Mouse (Mus musculus) embryonic facial prominence, embryonic 13.5 days (tissue): ENCODE measurements at regions not wholly inside any gene's neighbourhood (a gene's known extent, or its start where the extent isn't known, plus 50 kb on each side); places are given as distances from the start of the nearest gene placed in this dataset.

Experiments used
- ATAC-seq: fragments of 200-750 bp; cut with Nextera tagmentation; 2 replicates; pipeline ENCODE4 v1.8.0; 2017; ENCODE audit warnings: low read depth; ENCODE audit not compliant: insufficient number of reproducible peaks, insufficient read depth, low FRiP score, low TSS enrichment
- H3K27ac ChIP-seq: fragments of 300-500 bp; sonication (generic); 2 replicates; pipeline ENCODE4 v1.5.1; 2015; ENCODE audit warnings: moderate library complexity, mild to moderate bottlenecking, inconsistent platforms
- H3K27me3 ChIP-seq: fragments of 300-500 bp; sonication (generic); 2 replicates; pipeline ENCODE4 v1.6.1; 2015; ENCODE audit warnings: mild to moderate bottlenecking, inconsistent platforms
- H3K36me3 ChIP-seq: fragments of 300-500 bp; sonication (generic); 2 replicates; pipeline ENCODE4 v1.6.1; 2015; ENCODE audit warnings: mild to moderate bottlenecking, inconsistent platforms
- H3K4me1 ChIP-seq: fragments of 300-500 bp; sonication (generic); 2 replicates; pipeline ENCODE4 v1.6.1; 2015; ENCODE audit warnings: inconsistent platforms
- H3K4me2 ChIP-seq: fragments of 300-500 bp; sonication (generic); 2 replicates; pipeline ENCODE4 v1.6.1; 2015; ENCODE audit warnings: moderate library complexity, mild to moderate bottlenecking, inconsistent platforms
- H3K4me3 ChIP-seq: fragments of 300-500 bp; sonication (generic); 2 replicates; pipeline ENCODE4 v1.5.1; 2015; ENCODE audit warnings: mild to moderate bottlenecking, inconsistent platforms
- H3K9ac ChIP-seq: fragments of 300-500 bp; sonication (generic); 2 replicates; pipeline ENCODE4 v1.6.1; 2015; ENCODE audit warnings: mild to moderate bottlenecking, inconsistent platforms
- H3K9me3 ChIP-seq: fragments of 300-500 bp; sonication (generic); 2 replicates; pipeline ENCODE4 v1.6.1; 2016; ENCODE audit warnings: inconsistent platforms
- WGBS: fragments of 180-500 bp; shearing (Covaris S2); methylation state at CpG from one replicate; pipeline ENCODE4 v1.1.7; 2015; ENCODE audit warnings: mixed read lengths; 5-methylcytosine and 5-hydroxymethylcytosine counted together

DNA sequence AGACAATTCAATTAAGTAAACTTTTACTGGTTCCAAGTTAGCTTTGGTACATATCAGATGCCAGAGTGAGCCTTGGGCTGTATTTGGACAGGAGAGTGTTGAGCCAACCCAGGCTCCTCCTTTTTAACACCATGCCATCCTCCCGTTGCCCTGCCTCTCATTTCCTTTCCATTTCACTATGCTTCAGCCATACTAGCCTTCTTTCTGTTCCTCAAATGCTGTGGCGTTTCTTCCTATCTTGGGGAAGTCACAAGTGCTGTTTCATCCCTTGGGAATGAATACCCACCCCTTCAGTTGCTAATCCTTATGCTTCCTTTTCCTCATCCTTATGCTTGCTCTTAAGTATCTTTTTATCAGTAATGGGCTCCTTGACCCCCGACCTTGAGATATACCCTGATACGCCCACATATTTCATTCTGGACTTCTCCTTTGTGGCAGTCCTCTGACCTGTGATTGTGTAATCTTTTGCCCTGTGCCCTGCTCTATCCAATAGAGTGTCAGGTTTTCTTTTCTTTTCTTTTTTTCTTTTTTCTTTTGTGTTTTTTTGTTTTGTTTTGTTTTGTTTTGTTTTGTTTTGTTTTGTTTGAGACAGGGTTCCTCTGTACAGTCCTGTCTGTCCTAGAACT lies 1443.9 kb downstream of the Gsdmc2 start:
- Histone ChIP-seq H3K4me1 (no peaks in the 10 kb centered on the region), H3K9ac (no peak overlapping the region), H3K27ac (no peak overlapping the region), H3K27me3 (no peaks in the 10 kb centered on the region), H3K9me3 (no peaks in the 10 kb centered on the region), H3K4me2 (no peak overlapping the region), H3K36me3 (no peaks in the 10 kb centered on the region), H3K4me3 (no peak overlapping the region)
- WGBS: 67% methylated on average over 4 of the region's 4 CpGs
- ATAC-seq: no peak

DNA sequence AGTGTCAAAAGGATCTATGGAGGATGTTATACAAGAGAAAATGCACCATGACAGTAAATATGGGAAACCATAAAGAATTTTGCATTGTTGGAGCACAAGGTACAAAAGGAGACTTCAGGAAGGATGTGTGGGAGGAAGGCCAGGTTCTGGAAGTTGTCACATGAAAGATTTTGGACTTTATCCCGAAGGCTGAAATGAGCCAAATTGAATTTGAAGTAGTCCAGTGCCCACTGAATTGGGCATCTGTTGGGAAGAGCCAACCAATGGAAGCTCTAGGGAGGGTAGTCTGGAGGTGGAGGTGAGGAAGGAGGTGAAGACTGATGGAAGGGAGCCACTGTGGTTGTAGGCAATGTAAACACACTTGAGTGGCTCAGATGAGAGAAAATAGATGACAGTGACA lies 1445.6 kb downstream of the Gsdmc2 start:
- H3K27me3 ChIP-seq: no peaks in the 10 kb centered on the region
- no peak overlapping the region for H3K4me2 ChIP-seq
- 69% methylated on average over 1 of the region's 1 CpGs for WGBS
- H3K9me3 ChIP-seq: no peaks in the 10 kb centered on the region
- no peaks in the 10 kb centered on the region for H3K36me3 ChIP-seq
- no peaks in the 10 kb centered on the region for H3K4me1 ChIP-seq
- ATAC-seq: no peak
- no peak overlapping the region for H3K27ac ChIP-seq
- H3K4me3 ChIP-seq: no peak overlapping the region
- no peak overlapping the region for H3K9ac ChIP-seq

DNA sequence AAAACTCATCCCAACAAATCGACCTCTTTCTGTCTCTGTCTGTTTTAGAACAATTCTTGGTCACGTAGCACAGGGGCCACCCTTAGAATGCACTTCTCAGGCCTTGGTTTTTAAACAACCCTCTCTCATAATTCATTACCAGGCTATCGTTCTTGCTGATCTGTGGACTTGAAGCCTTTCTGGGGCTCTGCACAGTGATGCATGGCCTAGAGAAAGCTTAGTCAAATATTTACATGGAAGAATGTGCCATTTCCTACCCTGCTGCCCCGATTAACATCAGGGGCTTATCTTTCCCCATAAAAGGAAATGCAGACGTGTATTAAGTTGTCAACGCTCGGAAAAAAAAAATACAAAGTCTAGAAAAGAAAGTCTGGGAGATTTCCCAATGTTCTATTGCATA lies 1448.0 kb downstream of the Gsdmc2 start:
- Histone ChIP-seq H3K4me2 (no peak overlapping the region), H3K9me3 (no peaks in the 10 kb centered on the region), H3K9ac (no peak overlapping the region), H3K27ac (no peak overlapping the region), H3K36me3 (no peaks in the 10 kb centered on the region), H3K4me1 (no peaks in the 10 kb centered on the region), H3K4me3 (no peak overlapping the region), H3K27me3 (no peaks in the 10 kb centered on the region)
- no peak for ATAC-seq
- 80% methylated on average over 7 of the region's 7 CpGs for WGBS

DNA sequence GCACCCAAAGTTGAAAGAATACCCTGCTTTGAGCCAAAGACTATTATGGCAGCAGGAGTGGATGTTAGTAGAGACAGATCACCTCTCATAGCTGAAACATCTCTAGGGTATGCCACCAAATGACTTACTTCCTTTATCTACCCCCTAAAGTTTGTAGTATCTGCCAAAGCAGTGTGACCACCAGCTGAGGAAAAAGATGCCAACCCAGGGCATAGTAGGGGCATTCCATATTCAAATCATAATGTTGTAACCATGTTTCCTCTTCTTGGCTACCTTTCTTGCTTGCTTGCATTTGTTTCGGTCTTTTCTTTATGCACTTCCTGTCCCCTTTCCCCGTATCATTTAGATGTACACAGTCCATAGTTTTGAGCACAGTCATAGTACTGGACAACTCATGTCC lies 1449.6 kb downstream of the Gsdmc2 start:
- H3K36me3 ChIP-seq: no peaks in the 10 kb centered on the region
- 90% methylated on average over 2 of the region's 2 CpGs for WGBS
- H3K4me3 ChIP-seq: no peak overlapping the region
- H3K27me3 ChIP-seq: no peaks in the 10 kb centered on the region
- no peak overlapping the region for H3K4me2 ChIP-seq
- H3K9ac ChIP-seq: no peak overlapping the region
- H3K4me1 ChIP-seq: no peaks in the 10 kb centered on the region
- H3K27ac ChIP-seq: no peak overlapping the region
- no peak for ATAC-seq
- H3K9me3 ChIP-seq: no peaks in the 10 kb centered on the region

DNA sequence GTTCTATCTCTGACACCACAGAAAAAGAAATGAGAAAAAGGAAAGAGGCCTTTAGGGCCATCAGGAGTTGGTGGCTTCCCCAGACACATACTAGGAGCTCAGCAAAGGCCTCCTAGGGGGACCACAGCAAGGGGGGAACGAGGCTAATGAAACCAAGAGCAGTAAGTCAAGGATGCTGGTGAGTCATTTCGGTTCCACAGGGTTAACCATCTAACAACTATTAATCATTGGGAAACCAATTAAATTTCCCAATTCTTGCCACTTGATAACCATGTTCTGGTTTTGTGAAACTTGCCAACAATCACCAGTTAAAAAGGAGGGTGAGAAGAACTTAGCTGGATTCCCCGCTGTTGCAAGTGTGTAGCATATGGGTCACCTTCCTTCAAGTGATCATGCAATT lies 1451.6 kb downstream of the Gsdmc2 start:
- no peak for ATAC-seq
- Histone ChIP-seq H3K4me3 (no peak overlapping the region), H3K27ac (no peak overlapping the region), H3K9ac (no peak overlapping the region), H3K4me1 (no peaks in the 10 kb centered on the region), H3K36me3 (no peaks in the 10 kb centered on the region), H3K9me3 (no peaks in the 10 kb centered on the region), H3K27me3 (no peaks in the 10 kb centered on the region), H3K4me2 (no peak overlapping the region)
- 91% methylated on average over 3 of the region's 3 CpGs for WGBS

DNA sequence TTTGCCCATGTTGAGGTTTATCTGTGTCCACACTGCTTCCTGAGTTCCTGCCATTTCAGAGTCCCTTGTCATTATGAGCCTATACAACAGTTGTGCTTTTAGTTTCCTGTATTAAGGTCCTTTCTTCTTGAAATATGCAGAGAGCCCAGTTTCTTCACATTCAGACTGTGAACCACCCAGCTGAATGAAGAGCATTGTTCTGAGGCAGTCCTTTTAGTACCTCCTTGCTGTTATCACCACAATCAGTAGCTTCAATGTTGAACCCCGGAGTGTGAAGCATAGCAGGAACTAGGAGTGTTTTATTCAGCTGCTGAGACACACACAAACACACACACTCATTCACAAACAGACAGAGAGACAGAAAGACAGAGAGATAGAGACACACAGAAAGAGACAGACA lies 1452.1 kb downstream of the Gsdmc2 start:
- ATAC-seq: no peak
- H3K4me2 ChIP-seq: no peak overlapping the region
- no peak overlapping the region for H3K4me3 ChIP-seq
- no peaks in the 10 kb centered on the region for H3K4me1 ChIP-seq
- 33% methylated on average over 1 of the region's 1 CpGs for WGBS
- no peaks in the 10 kb centered on the region for H3K9me3 ChIP-seq
- H3K27me3 ChIP-seq: no peaks in the 10 kb centered on the region
- H3K27ac ChIP-seq: no peak overlapping the region
- no peaks in the 10 kb centered on the region for H3K36me3 ChIP-seq
- no peak overlapping the region for H3K9ac ChIP-seq

DNA sequence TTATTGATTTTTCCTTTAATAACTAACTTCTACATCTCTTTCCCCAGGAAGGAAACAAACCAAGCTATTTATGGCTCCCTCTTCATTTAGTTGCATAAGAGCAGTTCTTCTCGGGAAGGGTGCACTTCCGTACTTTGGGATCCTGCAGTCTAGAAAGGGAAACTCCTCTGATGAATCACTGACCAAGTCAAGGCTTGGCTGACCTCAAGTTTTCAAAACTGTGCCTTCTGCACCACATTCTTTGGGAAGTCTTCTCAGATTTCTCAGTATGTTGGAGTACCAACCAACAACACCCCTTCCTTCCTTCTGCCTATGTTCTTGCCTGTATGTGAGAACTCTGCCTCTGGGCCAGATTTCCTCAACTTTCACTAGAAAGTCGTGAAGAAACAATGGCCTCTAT lies 1452.6 kb downstream of the Gsdmc2 start:
- 60% methylated on average over 3 of the region's 3 CpGs for WGBS

DNA sequence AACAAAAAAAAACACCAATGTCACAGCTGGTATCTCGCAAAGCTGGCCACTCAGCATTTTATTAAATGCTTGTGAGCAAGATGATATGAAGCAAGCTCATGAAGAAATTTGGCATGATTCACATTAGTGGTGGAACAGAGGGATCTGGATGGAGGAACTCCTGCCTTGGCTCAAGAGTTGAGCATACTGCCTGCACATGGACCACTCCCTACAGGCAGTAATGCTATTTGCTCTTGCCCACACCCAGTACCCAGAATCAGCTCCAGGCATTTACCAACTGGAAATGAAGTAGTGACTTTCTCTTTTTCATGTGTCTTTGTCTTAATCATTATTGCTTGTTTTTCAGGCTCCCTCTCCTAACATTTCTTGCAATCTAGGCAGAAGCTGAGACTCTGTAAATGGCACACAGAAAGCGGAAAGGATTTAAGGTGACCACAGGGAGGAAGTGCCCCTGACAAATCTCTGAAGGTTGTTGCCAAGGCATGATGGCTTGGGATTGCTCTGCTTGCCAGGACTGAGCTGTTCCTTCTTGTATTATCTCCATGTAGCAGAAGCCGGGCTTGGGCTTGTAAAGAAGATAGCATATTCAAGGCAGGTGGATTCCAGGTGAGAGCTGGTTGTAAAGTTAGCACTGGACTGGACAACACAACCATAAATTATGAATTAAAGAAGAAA lies 1455.4 kb downstream of the Gsdmc2 start:
- Histone ChIP-seq H3K4me1 (no peaks in the 10 kb centered on the region), H3K9ac (no peak overlapping the region), H3K27ac (no peak overlapping the region), H3K36me3 (no peaks in the 10 kb centered on the region), H3K4me3 (no peak overlapping the region), H3K27me3 (no peaks in the 10 kb centered on the region), H3K9me3 (no peaks in the 10 kb centered on the region), H3K4me2 (no peak overlapping the region)
- no peak for ATAC-seq
- WGBS: 91% methylated on average over 3 of the region's 3 CpGs

More for the DNA sequence above, 1452.6 kb downstream of the Gsdmc2 start:
- Histone ChIP-seq H3K9me3 (no peaks in the 10 kb centered on the region), H3K27me3 (no peaks in the 10 kb centered on the region), H3K4me1 (no peaks in the 10 kb centered on the region), H3K27ac (no peak overlapping the region), H3K9ac (no peak overlapping the region), H3K4me3 (no peak overlapping the region), H3K4me2 (no peak overlapping the region), H3K36me3 (no peaks in the 10 kb centered on the region)
- no peak for ATAC-seq

DNA sequence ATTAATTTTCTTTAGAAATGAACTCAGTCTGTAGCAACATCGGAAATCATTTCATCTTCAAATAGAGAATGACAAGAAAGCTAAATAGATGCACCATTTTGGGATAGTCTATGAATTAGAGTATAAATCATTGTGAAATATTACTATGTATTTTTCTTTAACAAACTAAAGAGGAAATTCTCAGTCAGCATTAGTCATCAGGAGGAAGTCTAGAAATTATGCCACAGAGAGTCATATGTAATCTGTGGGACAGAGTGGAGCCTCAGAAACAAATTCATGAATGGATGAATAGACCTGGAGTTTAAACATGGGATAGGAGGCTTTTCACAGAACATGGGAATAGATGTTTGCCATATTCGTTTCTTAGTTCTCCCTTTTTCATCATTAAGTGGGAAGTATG lies 1459.4 kb upstream of the A1bg start:
- Histone ChIP-seq H3K27ac (no peak overlapping the region), H3K4me2 (no peak overlapping the region), H3K4me3 (no peak overlapping the region), H3K9me3 (no peaks in the 10 kb centered on the region), H3K4me1 (no peaks in the 10 kb centered on the region), H3K36me3 (no peaks in the 10 kb centered on the region), H3K9ac (no peak overlapping the region), H3K27me3 (no peaks in the 10 kb centered on the region)
- WGBS: 80% methylated on average over 2 of the region's 2 CpGs
- ATAC-seq: no peak

DNA sequence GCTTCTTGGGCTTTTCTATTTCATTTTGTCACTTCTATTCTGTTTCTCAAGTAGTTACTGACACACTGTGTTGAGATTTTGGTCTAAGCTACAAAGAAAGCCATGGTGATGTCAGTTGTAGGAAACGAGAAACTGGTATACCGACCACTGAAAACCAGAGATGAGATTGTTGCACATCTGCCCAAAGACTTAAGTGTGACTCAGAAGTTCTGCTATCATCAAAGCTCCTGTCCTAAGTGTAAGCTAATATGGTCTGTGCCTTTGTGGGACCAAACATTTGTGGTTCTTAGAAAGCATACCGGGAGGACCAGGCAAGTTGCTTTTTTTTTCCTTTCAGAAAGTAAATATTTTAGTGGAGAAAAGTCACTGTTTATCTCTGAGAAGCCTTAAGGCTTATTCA lies 1451.8 kb upstream of the A1bg start:
- Histone ChIP-seq H3K4me2 (no peak overlapping the region), H3K27me3 (no peaks in the 10 kb centered on the region), H3K4me1 (no peaks in the 10 kb centered on the region), H3K36me3 (no peaks in the 10 kb centered on the region), H3K9ac (no peak overlapping the region), H3K9me3 (no peaks in the 10 kb centered on the region), H3K27ac (no peak overlapping the region), H3K4me3 (no peak overlapping the region)
- ATAC-seq: no peak
- WGBS: 90% methylated on average over 3 of the region's 3 CpGs

DNA sequence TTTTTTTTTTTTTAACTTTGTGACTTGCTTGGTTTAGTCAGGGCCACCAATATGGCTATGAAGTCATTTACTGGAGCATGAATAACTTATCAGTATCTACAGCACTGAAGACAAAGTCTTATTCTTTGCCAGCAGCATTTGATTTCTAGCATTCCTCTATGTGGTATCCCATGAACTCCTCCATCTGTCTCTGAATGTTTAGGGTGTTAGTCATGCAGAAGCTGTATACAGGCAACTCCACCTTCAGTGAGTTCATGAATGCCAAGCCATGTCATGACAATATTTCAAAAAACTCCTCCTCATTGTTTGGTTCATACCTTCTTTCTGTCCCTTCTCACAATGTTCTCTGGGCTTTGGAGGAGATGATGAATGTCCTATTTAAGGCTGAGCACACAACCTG lies 1438.4 kb upstream of the A1bg start:
- H3K4me2 ChIP-seq: no peak overlapping the region
- H3K27ac ChIP-seq: no peak overlapping the region
- no peaks in the 10 kb centered on the region for H3K36me3 ChIP-seq
- no peak overlapping the region for H3K4me3 ChIP-seq
- H3K9ac ChIP-seq: no peak overlapping the region
- H3K27me3 ChIP-seq: no peaks in the 10 kb centered on the region
- ATAC-seq: no peak
- no peaks in the 10 kb centered on the region for H3K9me3 ChIP-seq
- H3K4me1 ChIP-seq: no peaks in the 10 kb centered on the region

DNA sequence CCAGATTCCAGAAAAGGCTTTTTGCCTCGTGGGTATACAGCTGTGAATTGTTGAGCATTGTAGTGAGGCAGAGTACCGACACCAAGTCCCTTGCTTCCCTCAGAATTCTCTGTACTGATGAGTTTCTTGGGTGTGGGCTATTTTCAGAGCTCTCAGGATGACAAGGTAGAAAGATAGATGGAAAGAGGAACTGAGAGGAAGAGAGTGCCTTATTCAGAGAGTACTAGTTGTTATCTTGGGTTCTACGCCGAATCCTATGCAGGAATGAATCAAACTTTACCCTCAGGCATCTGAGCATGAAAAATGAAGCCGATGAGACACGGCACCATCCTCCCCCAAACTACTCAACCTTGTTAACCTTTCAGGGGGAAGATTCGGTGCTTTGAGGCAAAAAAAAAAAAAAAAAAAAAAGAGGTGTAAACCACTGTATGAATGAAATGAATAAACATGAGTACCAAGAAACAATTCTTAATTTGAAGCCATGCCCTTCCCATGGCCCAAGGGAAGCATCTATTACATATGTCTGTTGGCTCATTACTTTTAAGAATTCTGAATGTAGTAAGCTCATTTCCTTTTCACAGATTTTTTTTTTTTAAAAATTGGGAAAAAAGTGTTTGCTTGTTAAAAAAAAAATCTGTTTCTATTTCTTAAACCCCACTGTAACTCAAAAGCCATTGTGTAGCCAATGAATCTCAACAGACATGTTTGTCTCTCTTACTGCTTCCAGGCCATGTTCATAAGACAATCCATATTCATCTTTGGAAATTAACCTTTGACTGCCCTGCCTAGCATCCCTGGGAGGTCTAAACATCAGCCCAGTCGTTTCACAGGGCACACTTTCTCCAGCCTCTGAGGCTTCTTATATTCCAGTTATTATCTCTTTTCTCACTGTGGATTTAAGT lies 1435.8 kb upstream of the A1bg start:
- no peaks in the 10 kb centered on the region for H3K9me3 ChIP-seq
- H3K36me3 ChIP-seq: no peaks in the 10 kb centered on the region
- no peak overlapping the region for H3K9ac ChIP-seq
- no peak overlapping the region for H3K27ac ChIP-seq
- H3K4me3 ChIP-seq: no peak overlapping the region
- WGBS: 53% methylated on average over 8 of the region's 8 CpGs
- no peaks in the 10 kb centered on the region for H3K4me1 ChIP-seq
- no peak overlapping the region for H3K4me2 ChIP-seq
- no peak for ATAC-seq
- H3K27me3 ChIP-seq: no peaks in the 10 kb centered on the region
